Mouse (Mus musculus) ES-Bruce4 (cell line): ENCODE data around the gene Arl3. TPM values are rescaled to one million over a fixed set of nuclear protein-coding genes. Genes with fewer than 3 reads are reported as not detected.
"Not testable (repeated sequence)": the region's sequence is repeated elsewhere in the genome, so short reads cannot be mapped to it uniquely, and the experiment has no call there.

Experiments
- H3K27ac ChIP-seq: 2 replicates; pipeline ENCODE4 v1.5.1; 2012; ENCODE audit warnings: low read length, inconsistent platforms; ENCODE audit not compliant: insufficient read depth
- H3K27me3 ChIP-seq: 2 replicates; pipeline ENCODE4 v1.6.1; 2012; ENCODE audit warnings: mild to moderate bottlenecking, low read length, inconsistent platforms; ENCODE audit not compliant: control insufficient read depth, poor library complexity, insufficient read depth, severe bottlenecking
- H3K36me3 ChIP-seq: 2 replicates; pipeline ENCODE4 v1.6.1; 2012; ENCODE audit warnings: inconsistent platforms, mild to moderate bottlenecking, low read length, moderate library complexity; ENCODE audit not compliant: control insufficient read depth, poor library complexity, insufficient read depth, severe bottlenecking
- H3K4me1 ChIP-seq: one replicate; pipeline ENCODE4 v1.8.1; 2011; ENCODE audit warnings: low read length; ENCODE audit not compliant: control insufficient read depth, insufficient read depth
- H3K4me3 ChIP-seq: 2 replicates; pipeline ENCODE4 v1.5.1; 2011; ENCODE audit warnings: low read depth, mild to moderate bottlenecking, low read length
- H3K9ac ChIP-seq: 2 replicates; pipeline ENCODE4 v1.6.1; 2012; ENCODE audit warnings: low read depth, mild to moderate bottlenecking, inconsistent platforms; ENCODE audit not compliant: poor library complexity, severe bottlenecking
- H3K9me3 ChIP-seq: replicated peaks from 2 replicates; pipeline ENCODE4 v1.6.1; 2012; ENCODE audit warnings: mild to moderate bottlenecking, low read length, inconsistent platforms; ENCODE audit not compliant: control insufficient read depth, poor library complexity, insufficient read depth, severe bottlenecking
- CTCF ChIP-seq: IDR thresholded peaks from one replicate; pipeline ENCODE4 v1.8.1; 2011; ENCODE audit warnings: low read depth, low read length
- EP300 ChIP-seq: IDR thresholded peaks from 2 replicates; pipeline ENCODE4 v1.6.1; 2011; ENCODE audit warnings: low read depth, low read length; ENCODE audit not compliant: insufficient read depth
- POLR2A ChIP-seq: IDR thresholded peaks from one replicate; pipeline ENCODE4 v1.8.1; 2011; ENCODE audit warnings: low read length; ENCODE audit not compliant: insufficient read depth
- polyA plus RNA-seq: library from polyadenylated mRNA; stranded (reverse); fragments of >200 nt; gene quantifications from 2 replicates; pipeline ENCODE4 v1.2.4, GENCODE M21; 2011; ENCODE audit warnings: low read depth; ENCODE audit not compliant: missing spikeins, insufficient read depth, insufficient read length

Gene Arl3
- polyA plus RNA-seq, 1 experiment, result 95.8 TPM

GRCm38 (mm10) chr19:46571878-46572244 lies 1.1 kb downstream of the Arl3 start:
- Histone ChIP-seq H3K9me3 (no peaks in the 10 kb centered on the region), H3K36me3 (no peaks in the 10 kb centered on the region), H3K27me3 (no peaks in the 10 kb centered on the region), H3K27ac (no peak overlapping the region), H3K9ac (peak overlapping the region; percentile 63), H3K4me3 (peak overlapping the region; percentile 30), H3K4me1 (no peaks in the 10 kb centered on the region)
- TF ChIP-seq EP300 (no peak), POLR2A (no peak), CTCF (no peak)

DNA sequence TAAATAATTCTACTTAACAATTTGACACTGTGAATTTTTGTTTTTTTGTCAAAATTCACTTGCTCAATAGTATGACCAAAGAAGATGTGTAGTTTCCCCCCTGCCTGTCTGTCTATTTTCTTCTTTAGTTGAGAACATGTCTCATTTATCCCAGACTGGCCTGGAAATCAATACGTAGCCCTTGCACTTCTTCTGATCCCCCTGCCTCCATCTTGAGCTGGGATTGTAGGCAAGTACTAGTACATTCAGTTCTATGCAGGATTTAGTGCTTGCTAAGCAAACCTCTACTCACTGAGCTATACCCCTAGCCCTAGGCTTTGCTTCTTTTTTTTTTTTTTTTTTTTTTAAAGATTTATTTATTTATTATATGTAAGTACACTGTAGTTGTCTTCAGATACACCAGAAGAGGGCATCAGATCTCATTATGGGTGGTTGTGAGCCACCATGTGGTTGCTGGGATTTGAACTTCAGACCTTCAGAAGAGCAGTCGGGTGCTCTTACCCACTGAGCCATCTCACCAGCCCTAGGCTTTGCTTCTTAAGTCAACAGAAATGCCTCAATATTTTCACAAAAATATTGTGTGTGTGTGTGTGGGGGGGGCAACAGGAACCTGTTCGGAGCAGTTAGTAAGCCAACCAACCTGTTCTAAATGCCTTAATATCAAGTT lies 1.7 kb downstream of the Arl3 start:
- not testable (repeated sequence) for H3K4me1 ChIP-seq, H3K27ac ChIP-seq, H3K9me3 ChIP-seq, H3K36me3 ChIP-seq, H3K27me3 ChIP-seq, H3K9ac ChIP-seq, H3K4me3 ChIP-seq

- H3K4me1 ChIP-seq, result peaks cover 13% of the 10 kb centered on the region
- no peak overlapping the region for H3K4me3 ChIP-seq
- no peaks in the 10 kb centered on the region for H3K9me3 ChIP-seq
- H3K9ac ChIP-seq, result no peak overlapping the region
- no peaks in the 10 kb centered on the region for H3K27me3 ChIP-seq
- TF ChIP-seq EP300 (no peak), POLR2A (no peak), CTCF (no peak)
- H3K36me3 ChIP-seq, result no peaks in the 10 kb centered on the region
- no peak overlapping the region for H3K27ac ChIP-seq
Observed at GRCm38 (mm10) chr19:46564043-46564462, 8.9 kb downstream of the Arl3 start.

DNA sequence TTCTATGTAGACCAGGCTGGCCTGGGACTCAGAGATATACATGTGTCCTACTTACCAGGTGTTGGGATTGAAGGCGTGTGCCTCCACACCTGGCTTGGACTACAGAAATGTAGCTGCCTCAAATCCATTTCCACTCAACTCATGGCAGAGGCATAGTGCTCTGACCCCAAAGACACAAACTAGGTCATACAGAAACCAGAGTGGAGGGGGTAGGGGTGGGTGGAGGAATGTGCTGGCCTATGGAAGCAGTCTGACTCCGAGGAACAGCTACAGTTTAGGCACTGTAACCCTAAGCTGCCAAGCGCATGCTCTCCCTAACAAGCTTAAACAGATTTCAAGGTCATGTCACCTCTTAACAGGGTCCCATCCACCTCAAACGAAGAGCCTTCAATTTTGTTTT lies 9.4 kb downstream of the Arl3 start:
- no peaks in the 10 kb centered on the region for H3K27me3 ChIP-seq
- H3K9ac ChIP-seq, result no peak overlapping the region
- no peak overlapping the region for H3K4me3 ChIP-seq
- no peak overlapping the region for H3K27ac ChIP-seq
- H3K9me3 ChIP-seq, result no peaks in the 10 kb centered on the region
- TF ChIP-seq POLR2A, result no peak
- no peak for TF ChIP-seq EP300
- no peak for TF ChIP-seq CTCF
- H3K4me1 ChIP-seq, result peaks cover 16% of the 10 kb centered on the region
- H3K36me3 ChIP-seq, result no peaks in the 10 kb centered on the region

- no peak overlapping the region for H3K27ac ChIP-seq
- H3K27me3 ChIP-seq, result no peaks in the 10 kb centered on the region
- H3K4me3 ChIP-seq, result no peak overlapping the region
- H3K36me3 ChIP-seq, result no peaks in the 10 kb centered on the region
- H3K4me1 ChIP-seq, result peaks cover 17% of the 10 kb centered on the region
- no peak for TF ChIP-seq CTCF
- no peak for TF ChIP-seq POLR2A
- no peak for TF ChIP-seq EP300
- H3K9ac ChIP-seq, result no peak overlapping the region
- no peaks in the 10 kb centered on the region for H3K9me3 ChIP-seq
Observed at GRCm38 (mm10) chr19:46562581-46563515, 10.2 kb downstream of the Arl3 start.

DNA sequence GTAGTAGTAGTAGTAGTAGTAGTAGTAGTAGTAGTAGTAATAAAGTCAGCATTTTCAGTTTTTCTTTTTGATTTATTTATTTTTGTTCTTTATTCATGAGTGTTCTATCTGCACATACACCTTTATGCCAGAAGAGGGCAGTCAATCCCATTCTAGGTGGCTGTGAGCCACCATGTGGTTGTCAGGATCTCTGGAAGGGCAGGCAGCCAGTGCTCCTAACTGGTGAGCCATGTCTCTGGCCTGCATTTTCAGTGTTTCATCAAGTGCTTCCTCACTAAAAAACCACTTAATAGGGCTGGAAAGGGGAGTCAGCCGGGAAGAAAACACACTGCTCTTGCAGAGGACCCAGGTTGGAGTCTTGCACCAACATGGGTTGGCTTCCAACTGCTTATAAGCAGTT lies 10.9 kb downstream of the Arl3 start:
- no peak overlapping the region for H3K27ac ChIP-seq
- H3K27me3 ChIP-seq, result no peaks in the 10 kb centered on the region
- H3K36me3 ChIP-seq, result no peaks in the 10 kb centered on the region
- no peaks in the 10 kb centered on the region for H3K9me3 ChIP-seq
- H3K4me3 ChIP-seq, result no peak overlapping the region
- H3K4me1 ChIP-seq, result peaks cover 17% of the 10 kb centered on the region
- H3K9ac ChIP-seq, result no peak overlapping the region
- TF ChIP-seq CTCF (peak; percentile 72), POLR2A (no peak), EP300 (no peak)
